Mouse (Mus musculus): ENCODE results near the gene Gtf3c2.

Gtf3c2 gene

GRCm38 (mm10) chr5:31138968-31139425, 40.9 kb downstream of the Gtf3c2 start:
- DNase-seq (ENCODE audit: low read depth, low spot score), result peak; percentile 84

GRCm38 (mm10) chr5:31138241-31138967, 41.5 kb downstream of the Gtf3c2 start, which contains the start of gene Ucn:
Ucn (minus strand) TSS chr5:31138829.
- peak; percentile 69 for DNase-seq (ENCODE audit: low read depth, low spot score)

GRCm38 (mm10) chr5:31137658-31138057, 42.3 kb downstream of the Gtf3c2 start:
- DNase-seq (ENCODE audit: low read depth, low spot score), result peak; percentile 52

GRCm38 (mm10) chr5:31136730-31137424, 43.1 kb downstream of the Gtf3c2 start:
- peak; percentile 43 for DNase-seq (ENCODE audit: low read depth, low spot score)

GRCm38 (mm10) chr5:31126050-31126449, 53.9 kb downstream of the Gtf3c2 start:
- DNase-seq (ENCODE audit: low read depth, low spot score), result peak; percentile 45

GRCm38 (mm10) chr5:31123481-31123880, 56.5 kb downstream of the Gtf3c2 start:
- no peak for DNase-seq (ENCODE audit: low read depth, low spot score)

- DNase-seq (ENCODE audit: low read depth, low spot score), result no peak
These were observed 58.8 kb downstream of the Gtf3c2 start for GRCm38 (mm10) chr5:31121111-31121510.

- peak; percentile 61 for DNase-seq (ENCODE audit: low read depth, low spot score)
These were observed 63.0 kb downstream of the Gtf3c2 start for GRCm38 (mm10) chr5:31116912-31117311.

GRCm38 (mm10) chr5:31116354-31116753, 63.6 kb downstream of the Gtf3c2 start, which contains the start of gene Trim54:
Trim54 (plus strand) TSS chr5:31116712.
- no peak for DNase-seq (ENCODE audit: low read depth, low spot score)

GRCm38 (mm10) chr5:31110781-31111180, 69.2 kb downstream of the Gtf3c2 start:
- DNase-seq (ENCODE audit: low read depth, low spot score), result peak; percentile 59

GRCm38 (mm10) chr5:31108000-31108490, 71.9 kb downstream of the Gtf3c2 start, which contains the start of gene Slc30a3:
Slc30a3 (minus strand) TSS chr5:31108237.
- DNase-seq (ENCODE audit: low read depth, low spot score), result peak; percentile 57

All from R1 (cell line).